Mouse (Mus musculus): ENCODE data around the gene Tmem30a.

DNA sequence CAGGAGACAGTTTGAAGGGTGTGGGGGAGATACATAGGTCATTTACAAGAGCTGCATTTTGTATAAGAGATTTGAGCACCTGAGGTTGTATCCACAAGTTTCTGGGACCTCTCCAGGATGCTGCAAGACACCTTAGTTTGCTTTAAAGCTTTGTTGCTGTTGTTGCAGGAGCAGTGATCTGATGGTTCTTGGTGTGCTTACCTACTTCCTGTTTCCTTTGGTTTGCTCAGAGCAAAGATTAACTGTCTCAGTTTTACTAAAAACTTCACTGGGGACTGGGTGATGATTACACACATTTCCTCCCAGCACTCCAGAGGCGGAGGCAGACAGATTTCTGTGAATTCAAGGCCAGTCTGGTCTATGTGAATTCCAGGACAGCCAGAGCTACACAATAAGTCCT lies 1.8 kb upstream of the Tmem30a start:
- TF ChIP-seq CTCF (IDR thresholded peaks at IDR 0.05; ENCODE audit: borderline replicate concordance, insufficient read depth, low read depth, low read length) (no peak), POLR2A (IDR thresholded peaks at IDR 0.05; ENCODE audit: borderline replicate concordance, insufficient read depth, low read length) (no peak)

All from cerebellum, adult 2 months (tissue).